Mouse (Mus musculus) mouse embryonic stem cell (cell line): Measurements from ENCODE around the gene Ints3.
"Not testable (repeated sequence)": the region's sequence is repeated elsewhere in the genome, so short reads cannot be mapped to it uniquely, and the experiment has no call there.

Experiments
- in situ Hi-C, 2 experiments: fragments of 300-500 bp; cut with MboI; formaldehyde crosslinking; loops; 1 replicate in 1 of 2; 3 replicates in 1 of 2; pipeline ENCODE4 v1.14.3; 2019 to 2020; ENCODE audit warnings: low sequenced_read_pairs in 2 of 2, low pct_unique_long_range_greater_than_20kb in 1 of 2, mixed read lengths in 1 of 2; ENCODE audit not compliant: unreplicated experiment in 1 of 2

Gene Ints3

GRCm38 (mm10) chr3:90375562-90376246 lies 57.7 kb downstream of the Ints3 start:
- in situ Hi-C loops, result loop anchor here in 1 of 2 experiments (10.0 kb wide), 1 partner anchor 151 kb away; no protein-coding TSS in a partner anchor

- in situ Hi-C loops, result loop anchor here in 1 of 2 experiments (10.0 kb wide), 1 partner anchor 150 kb away; no protein-coding TSS in a partner anchor
Observed at GRCm38 (mm10) chr3:90374368-90374767, 59.1 kb downstream of the Ints3 start.

GRCm38 (mm10) chr3:90373432-90374028 lies 59.9 kb downstream of the Ints3 start:
- in situ Hi-C loops, result loop anchor here in 1 of 2 experiments (10.0 kb wide), 1 partner anchor 149 kb away; no protein-coding TSS in a partner anchor

GRCm38 (mm10) chr3:90372817-90373216 lies 60.6 kb downstream of the Ints3 start:
- in situ Hi-C loops, result loop anchor here in 1 of 2 experiments (10.0 kb wide), 1 partner anchor 148 kb away; no protein-coding TSS in a partner anchor

- in situ Hi-C loops, result loop anchor here in 1 of 2 experiments (10.0 kb wide), 1 partner anchor 147 kb away; no protein-coding TSS in a partner anchor
Observed at GRCm38 (mm10) chr3:90371857-90372256, 61.6 kb downstream of the Ints3 start.

- in situ Hi-C loops, result no loop called here
Observed at GRCm38 (mm10) chr3:90369041-90369440, 64.4 kb downstream of the Ints3 start.

GRCm38 (mm10) chr3:90367001-90367632 lies 66.3 kb downstream of the Ints3 start:
- in situ Hi-C loops, result no loop called here

- in situ Hi-C loops, result no loop called here
Observed at GRCm38 (mm10) chr3:90362346-90362745, 71.1 kb downstream of the Ints3 start.

GRCm38 (mm10) chr3:90361476-90361875 lies 71.9 kb downstream of the Ints3 start:
- in situ Hi-C loops, result no loop called here

- in situ Hi-C loops, result no loop called here
Observed at GRCm38 (mm10) chr3:90359230-90359629, 74.2 kb downstream of the Ints3 start.

- in situ Hi-C loops, result no loop called here
Observed at GRCm38 (mm10) chr3:90357959-90358358, 75.5 kb downstream of the Ints3 start.

- in situ Hi-C loops, result no loop called here
Observed at GRCm38 (mm10) chr3:90347847-90348246, 85.6 kb downstream of the Ints3 start.

- in situ Hi-C loops, result not testable (repeated sequence)
Observed at GRCm38 (mm10) chr3:90342853-90343252, 90.6 kb downstream of the Ints3 start.
